Mouse (Mus musculus) stomach, postnatal 0 days (tissue): ENCODE data around the gene Tbc1d8b.

Experiments
- CTCF ChIP-seq: IDR thresholded peaks from 2 replicates; pipeline ENCODE4 v1.5.1; 2016; ENCODE audit warnings: antibody characterized with exemption, low read depth, mild to moderate bottlenecking, moderate library complexity
- EP300 ChIP-seq: optimal IDR thresholded peaks from 2 replicates; pipeline ENCODE3; 2016; ENCODE audit warnings: antibody characterized with exemption

DNA sequence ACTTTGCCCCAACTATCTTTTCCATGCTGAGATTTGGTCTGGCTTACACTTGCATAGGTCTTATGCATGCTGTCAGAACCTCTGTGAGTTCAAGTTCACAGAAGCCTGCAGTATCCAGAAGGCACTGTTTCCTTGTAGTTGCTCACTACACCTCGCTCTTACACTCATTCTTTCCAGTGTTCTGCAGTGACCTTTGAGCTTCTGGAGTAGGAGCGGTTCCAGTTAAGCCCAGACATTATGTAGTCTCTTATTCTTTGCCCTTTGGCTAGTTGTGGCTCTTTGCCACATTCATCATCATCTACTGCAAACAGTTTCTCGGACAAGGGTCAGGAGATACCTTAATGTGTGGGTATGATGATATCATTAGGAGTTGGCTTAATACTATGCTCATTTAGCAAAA lies 45.7 kb downstream of the Tbc1d8b start:
- TF ChIP-seq CTCF (no peak), EP300 (no peak)
